Mouse (Mus musculus): ENCODE measurements around the gene Olfr923. TPM values are rescaled to one million over a fixed set of nuclear protein-coding genes. Genes with fewer than 3 reads are reported as not detected.

Olfr923 gene
- not detected for total RNA-seq (2023)

DNA sequence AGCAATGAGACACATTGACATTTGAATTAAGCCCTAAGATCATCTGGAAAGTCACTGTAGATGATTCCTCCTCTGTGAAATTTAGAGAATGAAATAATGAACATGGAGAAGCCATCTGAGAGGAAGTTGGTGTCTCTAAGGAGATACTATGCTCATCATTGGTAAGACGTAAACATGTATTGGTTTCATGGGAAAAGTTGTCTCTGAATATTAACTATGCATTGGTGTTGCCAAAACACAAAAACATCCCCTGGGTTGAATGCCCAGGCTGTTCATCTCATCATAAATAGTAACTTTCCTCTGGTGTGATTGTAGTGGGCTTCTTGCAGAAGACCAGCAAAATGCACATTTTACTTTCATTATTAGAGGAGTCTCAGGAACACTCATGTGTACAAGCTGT is at the start of gene Olfr923:
TSS of gene Olfr923 (plus strand) at position 301 of the 400 bp plus-strand sequence.

DNA sequence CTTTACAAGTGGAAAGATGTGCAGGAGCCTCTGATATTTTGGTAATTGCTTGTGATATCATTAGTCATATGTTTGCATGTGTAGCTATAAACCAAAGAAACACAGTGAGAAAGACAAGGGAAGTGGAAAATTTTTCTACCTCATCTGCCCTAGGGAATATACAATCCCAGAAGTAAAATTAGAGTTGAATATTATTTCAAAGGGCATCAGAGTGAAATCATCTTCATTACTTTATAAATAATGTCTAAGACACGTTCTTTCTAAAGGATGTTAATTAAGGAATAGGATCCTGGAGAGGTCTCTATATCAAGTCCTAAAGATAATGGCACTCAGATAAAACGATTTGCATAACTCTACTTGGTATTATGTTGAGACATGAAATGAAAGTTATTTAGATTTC is 12.0 kb upstream of the Olfr923 start, which contains the start of gene Olfr922:
TSS of gene Olfr922 (plus strand) at position 301 of the 400 bp plus-strand sequence.

DNA sequence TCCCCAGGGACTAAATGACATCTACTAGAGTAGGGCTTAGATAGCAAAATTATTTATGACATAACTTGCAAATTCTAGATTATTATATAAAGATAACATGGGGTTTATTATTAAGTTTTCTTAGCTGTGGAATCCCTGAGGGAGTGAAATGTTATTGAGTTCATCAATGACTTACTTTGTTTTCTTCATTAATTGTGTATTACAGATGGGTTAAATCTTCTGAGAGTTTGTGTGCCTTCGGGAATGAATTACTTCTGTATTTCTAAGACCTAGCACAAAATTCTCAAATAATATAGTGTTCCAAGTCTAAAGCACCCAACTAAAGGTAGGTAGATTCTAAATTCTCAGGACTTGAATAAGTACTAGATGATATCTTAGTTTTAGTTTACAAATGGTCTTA is 17.8 kb downstream of the Olfr923 start, which contains the start of gene Olfr924:
TSS of gene Olfr924 (plus strand) at position 301 of the 400 bp plus-strand sequence.

DNA sequence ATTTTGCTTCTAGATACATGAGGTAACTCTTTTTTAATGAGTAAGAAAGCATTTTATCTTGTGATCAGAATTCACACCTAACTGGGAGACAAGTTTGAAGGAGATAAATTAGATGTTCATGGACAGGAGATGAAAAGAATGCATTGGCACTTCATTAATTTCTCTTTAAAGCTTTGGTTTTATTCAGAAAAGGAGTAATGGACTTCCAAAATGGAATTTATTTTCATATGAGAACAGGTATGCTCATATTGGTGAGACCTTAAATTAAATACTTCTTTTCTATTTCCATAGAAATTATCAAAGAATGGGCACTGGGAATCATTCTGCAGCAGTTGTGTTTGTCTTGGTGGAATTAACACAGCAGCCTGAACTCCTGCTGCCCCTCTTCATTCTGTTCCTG is 28.4 kb downstream of the Olfr923 start, which contains the start of gene Olfr26:
TSS of gene Olfr26 (plus strand) at position 301 of the 400 bp plus-strand sequence.

DNA sequence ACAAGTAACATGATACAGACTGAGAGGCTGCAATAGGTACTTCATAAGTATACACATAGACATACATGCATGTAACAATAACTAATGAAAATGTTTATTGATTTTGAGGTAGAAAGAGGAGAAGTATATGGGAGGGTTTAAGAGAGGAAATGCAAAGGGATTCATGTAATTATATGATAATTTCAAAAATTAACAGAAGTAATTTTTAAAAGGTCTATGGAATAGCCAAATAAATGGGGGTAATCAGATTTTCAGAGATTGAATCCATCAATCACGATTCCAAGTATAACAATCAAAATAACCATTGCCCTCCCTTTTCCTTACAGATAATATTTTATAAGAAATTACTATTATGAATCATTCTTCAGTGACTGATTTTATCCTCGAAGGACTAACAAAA is 50.5 kb downstream of the Olfr923 start, which contains the start of gene Olfr926:
TSS of gene Olfr926 (plus strand) at position 301 of the 400 bp plus-strand sequence.

Other genes with a start within 250 kb of the Olfr923 start
- gene Olfr912, start 246.4 kb upstream of the Olfr923 start, total RNA-seq (2023), result not detected
- not detected for gene Olfr913, start 233.8 kb upstream of the Olfr923 start, total RNA-seq (2023)
- not detected for gene Olfr914, start 221.4 kb upstream of the Olfr923 start, total RNA-seq (2023)
- gene Olfr916, start 166.7 kb upstream of the Olfr923 start, total RNA-seq (2023), result not detected
- gene Olfr917, start 160.7 kb upstream of the Olfr923 start, total RNA-seq (2023), result not detected
- not detected for gene Olfr918, start 151.9 kb upstream of the Olfr923 start, total RNA-seq (2023)
- not detected for gene Olfr919, start 122.9 kb upstream of the Olfr923 start, total RNA-seq (2023)
- 5.0 TPM for gene Vwa5a, start 108.3 kb upstream of the Olfr923 start, total RNA-seq (2023)
- 0.12 TPM for gene Olfr920, start 74.2 kb upstream of the Olfr923 start, total RNA-seq (2023)
- not detected for gene Olfr921, start 53.5 kb upstream of the Olfr923 start, total RNA-seq (2023)
- gene Olfr922, start 11.9 kb upstream of the Olfr923 start, total RNA-seq (2023), result not detected
- not detected for gene Olfr924, start 17.9 kb downstream of the Olfr923 start, total RNA-seq (2023)
- gene Olfr26, start 28.5 kb downstream of the Olfr923 start, total RNA-seq (2023), result not detected
- gene Olfr926, start 50.6 kb downstream of the Olfr923 start, total RNA-seq (2023), result not detected
- gene Olfr930, start 103.3 kb downstream of the Olfr923 start, total RNA-seq (2023), result not detected
- not detected for gene Olfr933, start 145.8 kb downstream of the Olfr923 start, total RNA-seq (2023)
- not detected for gene Olfr934, start 161.8 kb downstream of the Olfr923 start, total RNA-seq (2023)
- not detected for gene Olfr935, start 173.1 kb downstream of the Olfr923 start, total RNA-seq (2023)
- gene Olfr146, start 196.8 kb downstream of the Olfr923 start, total RNA-seq (2023), result not detected
- gene Olfr937, start 238.4 kb downstream of the Olfr923 start, total RNA-seq (2023), result not detected